Mouse (Mus musculus): ENCODE measurements at regions not wholly inside any gene's neighbourhood (a gene's known extent, or its start where the extent isn't known, plus 50 kb on each side); places are given as distances from the start of the nearest gene placed in this dataset.

DNA sequence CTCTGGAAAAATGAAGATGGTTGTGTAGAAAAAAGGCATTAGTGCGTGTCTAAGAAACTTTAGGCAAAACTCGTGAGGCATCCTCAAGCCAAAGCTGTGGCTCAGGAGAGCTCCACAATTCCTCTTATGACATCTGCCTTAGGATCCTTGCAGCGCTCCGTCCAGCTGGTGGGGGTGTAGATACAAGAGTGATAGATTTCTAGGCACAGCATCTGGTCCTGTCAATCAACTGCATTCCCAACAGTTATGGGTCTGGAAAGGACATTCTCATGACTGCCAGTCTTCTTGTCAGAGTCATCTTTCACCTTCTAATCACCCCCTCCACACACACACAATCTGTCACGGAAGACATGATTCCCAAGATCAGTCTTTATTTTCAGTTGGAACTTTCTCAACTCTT, 89.2 kb upstream of the H2al1a start:
- no peak overlapping the region for H3K4me3 ChIP-seq
- DNase-seq (ENCODE audit: low spot score in 2 of 2): no peak
- H3K27ac ChIP-seq: no peak overlapping the region
- no peak for TF ChIP-seq CTCF (conservative IDR thresholded peaks at IDR 0.05)

DNA sequence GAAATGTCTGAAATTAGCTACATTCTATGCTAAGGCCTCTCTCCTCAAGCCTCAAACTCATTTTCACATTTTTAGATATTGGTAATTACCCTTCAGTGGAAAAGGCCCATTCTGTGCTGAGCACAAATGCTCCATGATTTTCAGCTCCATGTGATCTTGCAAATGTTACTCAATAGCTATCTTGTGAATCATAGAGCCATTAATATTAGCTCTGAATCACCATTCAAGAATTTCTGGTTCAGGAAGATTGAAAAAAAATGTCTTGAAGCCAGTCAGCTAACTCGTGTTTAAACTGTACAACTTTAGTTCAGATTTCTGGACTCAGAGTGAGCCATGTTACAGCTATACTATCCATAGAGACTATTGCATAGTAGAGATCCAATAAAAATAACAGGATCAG, 86.2 kb upstream of the H2al1a start:
- H3K27ac ChIP-seq: no peak overlapping the region
- TF ChIP-seq CTCF (conservative IDR thresholded peaks at IDR 0.05): no peak
- DNase-seq (ENCODE audit: low spot score in 2 of 2): no peak
- H3K4me3 ChIP-seq: no peak overlapping the region

DNA sequence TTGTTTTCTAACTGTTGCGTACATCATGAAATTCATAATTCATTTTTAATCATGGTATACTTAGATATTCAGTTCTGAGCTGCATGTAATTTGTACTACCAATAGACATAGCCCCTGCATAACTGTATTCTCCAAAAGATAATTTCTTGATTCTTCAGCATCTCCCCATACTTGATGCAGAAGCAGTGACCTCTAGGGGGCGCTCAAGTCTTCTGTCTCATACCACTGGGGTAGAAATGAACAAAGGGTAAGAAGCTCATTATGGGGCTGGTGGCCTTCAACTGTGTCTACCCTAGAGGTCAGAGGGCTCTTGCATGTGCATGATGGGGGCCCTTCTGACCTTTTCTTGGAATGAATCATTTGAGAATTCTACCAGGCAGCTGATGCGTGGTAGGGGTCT, 85.6 kb upstream of the H2al1a start:
- H3K27ac ChIP-seq: no peak overlapping the region
- peak; percentile 81 for TF ChIP-seq CTCF (conservative IDR thresholded peaks at IDR 0.05)
- no peak overlapping the region for H3K4me3 ChIP-seq
- DNase-seq (ENCODE audit: low spot score in 2 of 2): peak; percentile 17 to 50

DNA sequence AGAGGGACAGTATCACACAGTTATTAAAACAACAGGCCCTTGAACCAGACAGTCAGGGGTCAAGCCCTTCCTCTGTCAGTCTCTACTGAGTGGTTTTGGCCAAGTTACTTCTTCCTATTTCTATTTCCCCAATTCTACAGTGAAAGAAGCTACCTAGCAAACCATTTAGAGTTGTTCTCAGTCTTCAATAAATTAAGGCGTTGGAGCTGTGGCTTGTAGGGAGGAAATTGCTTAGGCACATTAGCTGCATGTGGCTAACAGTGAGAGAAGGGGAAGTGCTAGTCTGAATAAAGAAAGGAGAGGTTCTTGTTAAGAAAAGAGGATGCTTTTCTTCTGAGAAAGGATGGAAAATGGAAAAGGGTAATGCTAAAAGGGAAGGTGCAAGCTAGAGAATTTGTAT, 60.0 kb upstream of the H2al1a start:
- H3K27ac ChIP-seq: no peak overlapping the region
- no peak overlapping the region for H3K4me3 ChIP-seq
- TF ChIP-seq CTCF (conservative IDR thresholded peaks at IDR 0.05): no peak
- DNase-seq (ENCODE audit: low spot score in 2 of 2): no peak

DNA sequence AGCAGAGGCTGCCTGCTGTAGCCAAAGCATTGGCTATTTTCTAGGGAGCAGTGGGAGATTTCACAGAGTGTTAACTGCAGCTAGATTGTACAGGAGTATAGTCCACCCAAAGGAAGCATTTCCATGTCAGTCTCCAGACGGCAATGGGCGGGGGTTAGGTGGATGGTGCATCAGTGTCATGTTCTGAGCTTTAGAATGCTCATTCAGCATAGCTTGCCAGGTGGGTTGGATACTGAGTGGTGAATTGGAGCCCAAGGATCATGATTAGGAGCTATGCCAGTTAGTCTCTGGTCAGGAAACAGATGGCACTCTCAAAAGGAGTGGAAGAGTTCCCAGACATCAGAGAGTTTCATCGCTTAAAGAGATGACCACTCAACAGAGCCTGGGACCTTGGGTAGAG, 53.5 kb upstream of the H2al1a start:
- no peak overlapping the region for H3K4me3 ChIP-seq
- DNase-seq (ENCODE audit: low spot score in 2 of 2): no peak
- no peak for TF ChIP-seq CTCF (conservative IDR thresholded peaks at IDR 0.05)
- no peak overlapping the region for H3K27ac ChIP-seq

All from layer of hippocampus, adult 2 months (tissue).